Mouse (Mus musculus) c-Kit-negative CD71-positive TER-119-positive erythroid progenitor cells, embryonic 14.5 days (primary cell): ENCODE measurements around the gene Cxcr2.

ENCODE experiments used
- DNase-seq: peaks from one replicate; pipeline ENCODE4 v3.0.0-alpha.2; 2013; ENCODE audit warnings: low read depth, low spot score

The Cxcr2 gene

GRCm38 (mm10) chr1:74153461-74154184 lies at the start of gene Cxcr2:
Cxcr2 (plus strand) TSS chr1:74153989.
- no peak for DNase-seq

- DNase-seq: no peak
These were observed 48.1 kb upstream of the Cxcr2 start for GRCm38 (mm10) chr1:74105660-74106059.

GRCm38 (mm10) chr1:74106214-74106613 lies 47.6 kb upstream of the Cxcr2 start:
- DNase-seq: no peak

GRCm38 (mm10) chr1:74107931-74108618 lies 45.7 kb upstream of the Cxcr2 start:
- no peak for DNase-seq

GRCm38 (mm10) chr1:74109670-74110069 lies 44.1 kb upstream of the Cxcr2 start:
- no peak for DNase-seq

GRCm38 (mm10) chr1:74110932-74111695 lies 42.7 kb upstream of the Cxcr2 start:
- no peak for DNase-seq

GRCm38 (mm10) chr1:74111696-74112030 lies 42.1 kb upstream of the Cxcr2 start:
- no peak for DNase-seq

GRCm38 (mm10) chr1:74113071-74113470 lies 40.7 kb upstream of the Cxcr2 start:
- no peak for DNase-seq

- no peak for DNase-seq
These were observed 35.9 kb upstream of the Cxcr2 start for GRCm38 (mm10) chr1:74117876-74118275.

- no peak for DNase-seq
These were observed 34.7 kb upstream of the Cxcr2 start for GRCm38 (mm10) chr1:74119115-74119514.

GRCm38 (mm10) chr1:74121138-74121537 lies 32.7 kb upstream of the Cxcr2 start:
- no peak for DNase-seq

- no peak for DNase-seq
These were observed 31.8 kb upstream of the Cxcr2 start for GRCm38 (mm10) chr1:74121821-74122576.

- no peak for DNase-seq
These were observed 30.6 kb upstream of the Cxcr2 start for GRCm38 (mm10) chr1:74123215-74123614.

- no peak for DNase-seq
These were observed 29.5 kb upstream of the Cxcr2 start, which contains the start of gene Tns1 for GRCm38 (mm10) chr1:74124021-74124981. Tns1 (minus strand) TSS chr1:74124449.

GRCm38 (mm10) chr1:74124991-74125552 lies 28.7 kb upstream of the Cxcr2 start, which contains the start of gene Rufy4:
Rufy4 (plus strand) TSS chr1:74125541.
- DNase-seq: no peak

GRCm38 (mm10) chr1:74130883-74131659 lies 22.7 kb upstream of the Cxcr2 start:
- no peak for DNase-seq

GRCm38 (mm10) chr1:74132011-74132410 lies 21.8 kb upstream of the Cxcr2 start:
- no peak for DNase-seq

- DNase-seq: no peak
These were observed 19.8 kb upstream of the Cxcr2 start for GRCm38 (mm10) chr1:74133954-74134353.

GRCm38 (mm10) chr1:74135326-74135950 lies 18.4 kb upstream of the Cxcr2 start:
- no peak for DNase-seq
